Mouse (Mus musculus) frontal cortex, postnatal 25 days (tissue): ENCODE results near the gene Anapc13.
A peak's percentile ranks its signal among the peaks of the same experiment; 100 is the strongest.

ENCODE experiments used
- DNase-seq, 2 experiments: peaks; one replicate each; pipeline ENCODE4 v3.0.0; 2022; ENCODE audit warnings: low spot score in 2 of 2

The Anapc13 gene

GRCm38 (mm10) chr9:102625983-102626838 is at the start of gene Anapc13, which contains the start of gene Cep63:
TSS of gene Anapc13 (plus strand) at chr9:102626296.
TSS of gene Cep63 (minus strand) at chr9:102626534.
- DNase-seq, result peak; percentile 98

- DNase-seq, result no peak
These were observed 48.6 kb upstream of the Anapc13 start for GRCm38 (mm10) chr9:102577480-102577879.

- no peak for DNase-seq
These were observed 44.1 kb upstream of the Anapc13 start for GRCm38 (mm10) chr9:102581921-102582469.

- no peak for DNase-seq
These were observed 38.7 kb upstream of the Anapc13 start for GRCm38 (mm10) chr9:102587347-102587746.

GRCm38 (mm10) chr9:102594667-102595393 is 31.3 kb upstream of the Anapc13 start:
- no peak for DNase-seq

GRCm38 (mm10) chr9:102595662-102596436 is 30.2 kb upstream of the Anapc13 start:
- no peak for DNase-seq

GRCm38 (mm10) chr9:102601187-102601586 is 24.9 kb upstream of the Anapc13 start:
- DNase-seq, result no peak

- no peak for DNase-seq
These were observed 24.4 kb upstream of the Anapc13 start for GRCm38 (mm10) chr9:102601666-102602065.

GRCm38 (mm10) chr9:102605162-102605561 is 20.9 kb upstream of the Anapc13 start:
- DNase-seq, result no peak

- DNase-seq, result no peak
These were observed 18.6 kb upstream of the Anapc13 start for GRCm38 (mm10) chr9:102607471-102607870.

GRCm38 (mm10) chr9:102609221-102609620 is 16.9 kb upstream of the Anapc13 start:
- no peak for DNase-seq

GRCm38 (mm10) chr9:102615071-102615470 is 11.0 kb upstream of the Anapc13 start:
- DNase-seq, result no peak

- no peak for DNase-seq
These were observed 9.8 kb upstream of the Anapc13 start for GRCm38 (mm10) chr9:102616267-102616666.

GRCm38 (mm10) chr9:102621385-102621784 is 4.7 kb upstream of the Anapc13 start:
- DNase-seq, result no peak

- no peak for DNase-seq
These were observed 3.8 kb upstream of the Anapc13 start for GRCm38 (mm10) chr9:102622192-102622857.

- DNase-seq, result no peak
These were observed 3.2 kb upstream of the Anapc13 start for GRCm38 (mm10) chr9:102622876-102623275.

GRCm38 (mm10) chr9:102623581-102623980 is 2.5 kb upstream of the Anapc13 start:
- DNase-seq, result no peak

- DNase-seq, result no peak
These were observed 604 bp upstream of the Anapc13 start for GRCm38 (mm10) chr9:102625401-102625982.

GRCm38 (mm10) chr9:102626839-102627225 is 736 bp downstream of the Anapc13 start:
- DNase-seq, result no peak

GRCm38 (mm10) chr9:102627442-102627841 is 1.3 kb downstream of the Anapc13 start:
- no peak for DNase-seq

GRCm38 (mm10) chr9:102629052-102629451 is 3.0 kb downstream of the Anapc13 start:
- no peak for DNase-seq
